Mouse (Mus musculus) C2C12 (cell line): ENCODE results near the gene Mettl27.

ENCODE experiments used
- CEBPB ChIP-seq: IDR thresholded peaks from one replicate; pipeline ENCODE4 v1.6.1; 2011; ENCODE audit warnings: low read depth, mild to moderate bottlenecking, control low read depth, moderate library complexity
- CTCF ChIP-seq: IDR thresholded peaks from one replicate; pipeline ENCODE4 v1.5.1; 2011; ENCODE audit not compliant: control insufficient read depth, insufficient read depth, insufficient read length
- MAX ChIP-seq: IDR thresholded peaks from one replicate; pipeline ENCODE4 v1.6.1; 2011; ENCODE audit warnings: mild to moderate bottlenecking, control low read depth
- MYOG ChIP-seq: IDR thresholded peaks from one replicate; pipeline ENCODE4 v1.6.1; 2011; ENCODE audit not compliant: control insufficient read depth, insufficient read length; ENCODE audit errors: extremely low read depth
- USF1 ChIP-seq: IDR thresholded peaks from one replicate; pipeline ENCODE4 v1.6.1; 2011; ENCODE audit warnings: low read depth, mild to moderate bottlenecking, control low read depth, moderate library complexity

- TF ChIP-seq CTCF (no peak), USF1 (no peak), CEBPB (no peak), MYOG (no peak), MAX (no peak)
These were observed 39.5 kb upstream of the Mettl27 start for GRCm38 (mm10) chr5:134892717-134893116.
